Mouse (Mus musculus) hindbrain, embryonic 14.5 days (tissue): ENCODE data around the gene Vars2. TPM values are rescaled to one million over a fixed set of nuclear protein-coding genes. Genes with fewer than 3 reads are reported as not detected.

Experiments
- ATAC-seq: fragments of 200-750 bp; cut with Nextera tagmentation; 2 replicates; pipeline ENCODE4 v1.8.0; 2017; ENCODE audit warnings: moderate number of reproducible peaks, mild to moderate bottlenecking, moderate TSS enrichment, moderate library complexity; ENCODE audit not compliant: low FRiP score
- DNase-seq: peaks from one replicate; pipeline ENCODE4 v3.0.0-alpha.2; 2015; ENCODE audit warnings: low spot score
- H3K27ac ChIP-seq: fragments of 300-500 bp; sonication (generic); 2 replicates; pipeline ENCODE4 v1.5.1; 2014; ENCODE audit warnings: mild to moderate bottlenecking, moderate library complexity
- H3K27me3 ChIP-seq: fragments of 300-500 bp; sonication (generic); 2 replicates; pipeline ENCODE4 v1.6.1; 2014; ENCODE audit warnings: mild to moderate bottlenecking, low read length, mixed read lengths; ENCODE audit not compliant: control insufficient read depth, insufficient read depth
- H3K36me3 ChIP-seq: fragments of 300-500 bp; sonication (generic); replicated peaks from 2 replicates; pipeline ENCODE4 v1.6.1; 2014; ENCODE audit not compliant: control insufficient read depth, insufficient read depth
- H3K4me1 ChIP-seq: fragments of 300-500 bp; sonication (generic); replicated peaks from 2 replicates; pipeline ENCODE4 v1.6.1; 2014; ENCODE audit warnings: antibody characterized with exemption, low read length, mixed read lengths; ENCODE audit not compliant: control insufficient read depth, insufficient read depth
- H3K4me2 ChIP-seq: fragments of 300-500 bp; sonication (generic); replicated peaks from 2 replicates; pipeline ENCODE4 v1.6.1; 2014; ENCODE audit warnings: mild to moderate bottlenecking, moderate library complexity
- H3K4me3 ChIP-seq: fragments of 300-500 bp; sonication (generic); replicated peaks from 2 replicates; pipeline ENCODE4 v1.5.1; 2014; ENCODE audit warnings: mild to moderate bottlenecking, low read length
- H3K9ac ChIP-seq: fragments of 300-500 bp; sonication (generic); 2 replicates; pipeline ENCODE4 v1.6.1; 2014
- H3K9me3 ChIP-seq: fragments of 300-500 bp; sonication (generic); 2 replicates; pipeline ENCODE4 v1.6.1; 2016; ENCODE audit warnings: low read length; ENCODE audit not compliant: control insufficient read depth
- WGBS: fragments of 180-500 bp; shearing (Covaris S2); extraction: QIAGEN DNeasy Blood & Tissue Kit; methylation state at CpG from one replicate; pipeline ENCODE4 v1.1.7; 2014; 5-methylcytosine and 5-hydroxymethylcytosine counted together
- polyA plus RNA-seq: library from polyadenylated mRNA; unstranded; fragments of >200 nt; fragmentation: Nextera tagmentation; extraction: Ambion mirVana; gene quantifications from 2 replicates; pipeline ENCODE4 v1.2.1, GENCODE M21; 2014

The Vars2 gene
- polyA plus RNA-seq, 1 experiment from 2014 or later = 14.9 TPM

DNA sequence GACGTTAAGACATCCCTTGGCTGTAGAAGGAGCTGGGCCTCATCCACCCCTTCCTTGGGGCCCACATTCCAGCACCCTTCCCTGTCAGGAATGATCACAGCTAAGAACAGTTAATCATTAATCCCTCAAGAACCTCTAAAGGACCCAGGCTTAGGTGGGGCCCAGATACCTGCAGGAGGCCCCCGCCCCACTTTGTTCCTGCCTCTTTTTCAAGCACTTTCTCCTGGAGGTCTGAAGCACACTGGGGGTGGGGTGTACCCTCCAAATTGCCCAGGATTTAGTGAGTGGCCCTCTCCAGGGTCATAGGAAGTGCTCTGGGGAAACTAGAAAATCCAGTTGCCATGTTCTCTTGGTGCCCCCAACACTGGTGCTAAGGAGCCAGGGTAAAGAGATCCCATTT, 18.0 kb downstream of the Vars2 start:
- Histone ChIP-seq H3K9ac (no peak overlapping the region), H3K27ac (no peak overlapping the region), H3K36me3 (no peaks in the 10 kb centered on the region), H3K4me3 (no peak overlapping the region), H3K27me3 (no peaks in the 10 kb centered on the region), H3K4me1 (no peaks in the 10 kb centered on the region), H3K4me2 (no peak overlapping the region), H3K9me3 (no peaks in the 10 kb centered on the region)
- no peak for DNase-seq
- WGBS = 76% methylated on average over 2 of the region's 2 CpGs
- no peak for ATAC-seq

DNA sequence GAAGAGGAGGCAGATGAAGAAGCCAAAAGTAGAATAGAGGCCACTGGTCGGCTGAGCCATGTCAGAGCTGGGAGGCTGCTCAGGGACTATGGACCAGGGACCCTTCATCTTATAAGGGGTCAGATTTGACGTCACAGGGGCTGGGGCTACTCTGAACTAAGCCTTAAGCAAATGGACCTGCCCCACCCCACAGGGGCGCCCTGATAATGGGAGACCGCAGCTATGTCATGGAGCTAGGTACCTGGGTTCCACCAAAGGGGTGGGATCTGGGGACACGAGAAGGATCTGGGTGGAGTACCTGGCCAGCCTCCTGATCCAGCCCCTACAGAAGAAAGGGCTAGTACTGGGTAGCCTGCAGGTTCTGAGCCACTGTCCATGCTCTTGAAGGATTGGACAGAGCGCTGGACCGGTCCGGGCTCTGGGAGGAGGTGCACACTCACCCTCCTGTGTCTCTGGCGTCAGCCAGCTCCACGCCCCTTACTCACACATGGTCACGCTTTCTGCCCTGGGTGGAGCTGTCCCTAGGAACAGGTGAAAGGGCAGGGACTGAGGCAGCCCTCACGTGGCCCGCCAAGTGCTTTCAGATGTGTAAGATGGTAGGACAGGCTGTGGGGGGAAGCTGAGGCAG, 23.7 kb downstream of the Vars2 start, which contains the start of gene Mucl3:
Gene Mucl3 (minus strand): TSS at position 87 of the 628 bp plus-strand sequence.
- 78% methylated on average over 13 of the region's 13 CpGs for WGBS
- no peaks in the 10 kb centered on the region for H3K27me3 ChIP-seq
- H3K9me3 ChIP-seq = no peaks in the 10 kb centered on the region
- H3K27ac ChIP-seq = no peak within 1 kb of the TSS
- H3K4me2 ChIP-seq = no peak within 1 kb of the TSS
- H3K9ac ChIP-seq = no peak within 1 kb of the TSS
- DNase-seq (no peak), ATAC-seq (no peak)
- H3K4me3 ChIP-seq = no peak within 1 kb of the TSS
- H3K36me3 ChIP-seq = no peaks in the 10 kb centered on the region
- no peaks in the 10 kb centered on the region for H3K4me1 ChIP-seq

DNA sequence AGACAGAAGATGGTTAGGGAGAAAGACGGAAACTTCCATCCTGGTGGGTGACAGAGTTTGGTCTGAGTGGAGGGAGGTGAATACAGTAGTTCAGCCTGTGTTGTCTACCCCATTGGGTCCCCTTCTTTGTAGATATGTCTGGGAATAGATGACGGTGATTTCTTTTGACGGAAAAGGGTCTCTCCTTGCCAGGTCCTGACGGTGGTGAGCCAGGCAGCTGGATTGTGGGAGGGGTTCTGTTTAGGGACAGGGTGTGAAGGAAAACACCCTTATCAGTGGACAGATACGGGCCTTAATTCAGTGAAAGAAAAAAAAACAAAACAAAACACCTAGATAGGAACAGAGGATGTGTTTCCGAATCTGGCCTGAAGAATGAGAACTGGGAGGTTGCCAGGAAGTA, 28.0 kb downstream of the Vars2 start:
- 84% methylated on average over 6 of the region's 6 CpGs for whole genome bisulfite sequencing
- no peaks in the 10 kb centered on the region for H3K9me3 ChIP-seq
- H3K4me3 ChIP-seq = no peak overlapping the region
- ATAC-seq (no peak), DNase-seq (no peak)
- H3K9ac ChIP-seq = no peak overlapping the region
- H3K4me1 ChIP-seq = no peaks in the 10 kb centered on the region
- no peaks in the 10 kb centered on the region for H3K36me3 ChIP-seq
- no peaks in the 10 kb centered on the region for H3K27me3 ChIP-seq
- H3K27ac ChIP-seq = no peak overlapping the region
- H3K4me2 ChIP-seq = 0 out of 2 replicates have a peak overlapping the region, but pooled peaks have one; percentile 21

DNA sequence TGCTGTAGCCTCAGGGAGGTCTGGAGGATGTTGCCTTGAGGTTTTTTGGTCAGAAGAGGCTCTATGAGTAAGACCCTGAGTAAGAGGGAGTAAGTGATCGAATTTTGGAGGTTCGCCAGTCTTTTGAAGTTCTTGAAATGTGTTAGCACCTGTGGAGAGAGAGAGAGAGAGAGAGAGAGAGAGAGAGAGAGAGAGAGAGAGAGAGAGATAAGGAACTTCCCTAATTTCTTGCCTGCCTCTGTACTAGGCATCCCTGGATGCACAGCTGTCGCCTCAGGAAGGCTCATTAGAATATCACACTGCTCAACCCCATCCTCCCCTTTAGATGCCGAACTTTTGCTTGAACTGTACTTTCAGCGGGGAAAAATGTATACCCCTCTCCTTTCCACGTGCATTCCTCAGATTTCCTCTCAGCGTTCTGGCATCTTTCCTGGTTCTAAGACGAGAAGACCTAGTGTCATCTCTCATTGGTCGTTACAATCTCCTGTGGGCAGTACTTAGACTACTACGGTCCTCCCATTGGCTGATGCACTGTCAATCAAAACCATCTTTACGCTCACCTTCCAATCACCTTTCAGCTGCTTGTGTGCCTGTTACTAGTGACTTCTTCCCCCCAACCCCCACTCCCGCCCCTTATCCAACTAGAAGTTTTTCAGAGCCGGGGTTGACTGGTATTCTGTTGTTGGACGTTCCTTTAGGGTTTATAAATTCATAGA, 28.8 kb downstream of the Vars2 start:
- Histone ChIP-seq H3K4me2 (peak overlapping the region; percentile 24; the same call in 1 of the 2 replicates), H3K9me3 (no peaks in the 10 kb centered on the region), H3K27me3 (no peaks in the 10 kb centered on the region), H3K36me3 (no peaks in the 10 kb centered on the region), H3K4me3 (no peak overlapping the region), H3K9ac (no peak overlapping the region), H3K4me1 (no peaks in the 10 kb centered on the region), H3K27ac (no peak overlapping the region)
- 30% methylated on average over 14 of the region's 14 CpGs for WGBS
- peak; percentile 74 for ATAC-seq
- DNase-seq = peak; percentile 80

DNA sequence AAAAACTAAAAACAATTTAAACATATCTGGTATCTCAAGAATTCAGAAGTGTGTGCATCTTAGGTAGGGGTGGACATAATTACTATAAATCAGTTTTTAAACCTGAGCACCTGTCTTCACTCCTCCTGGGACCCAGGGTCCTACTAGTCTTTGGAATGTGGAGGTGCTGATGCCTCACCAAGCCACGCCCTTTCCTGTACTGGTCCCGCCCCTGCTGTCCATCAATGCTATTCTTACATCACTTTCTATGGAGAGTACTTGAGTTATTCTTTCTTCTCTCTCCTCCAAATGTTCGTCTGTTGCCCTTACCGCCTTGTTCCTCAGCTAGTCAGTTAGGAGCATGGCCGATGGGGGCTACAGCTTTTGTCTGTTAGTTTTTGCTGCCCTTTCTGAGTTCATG, 31.0 kb downstream of the Vars2 start:
- Histone ChIP-seq H3K9me3 (no peaks in the 10 kb centered on the region), H3K27ac (no peak overlapping the region), H3K27me3 (no peaks in the 10 kb centered on the region), H3K4me1 (no peaks in the 10 kb centered on the region), H3K4me2 (peak overlapping the region; percentile 64), H3K36me3 (no peaks in the 10 kb centered on the region), H3K4me3 (0 out of 2 replicates have a peak overlapping the region, but pooled peaks have one; percentile 25), H3K9ac (no peak overlapping the region)
- ATAC-seq (no peak), DNase-seq (no peak)
- 43% methylated on average over 5 of the region's 5 CpGs for WGBS

DNA sequence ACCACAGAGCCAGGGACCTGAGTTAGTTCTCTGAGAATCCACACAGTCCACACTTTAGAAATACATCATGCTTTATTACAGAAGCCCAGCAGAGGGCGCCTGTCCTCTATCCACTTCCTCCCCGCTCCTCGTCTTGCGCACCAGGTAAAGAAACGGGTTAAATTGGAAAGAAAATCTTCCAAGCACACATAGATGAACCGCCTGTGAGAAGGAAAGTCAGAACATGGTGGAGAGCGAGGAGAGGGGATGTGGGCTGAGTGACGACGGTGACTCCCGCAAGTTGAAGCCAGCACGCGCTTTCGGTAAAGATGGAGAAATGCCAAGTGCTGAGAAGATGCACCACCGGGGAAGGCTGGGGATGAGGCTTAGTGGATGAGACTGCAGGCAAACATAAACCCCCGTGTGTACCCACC, 31.7 kb downstream of the Vars2 start:
- Histone ChIP-seq H3K27ac (no peak overlapping the region), H3K36me3 (no peaks in the 10 kb centered on the region), H3K27me3 (no peaks in the 10 kb centered on the region), H3K4me2 (peak overlapping the region; percentile 64), H3K9me3 (no peaks in the 10 kb centered on the region), H3K9ac (peak overlapping the region; percentile 44), H3K4me1 (no peaks in the 10 kb centered on the region), H3K4me3 (peak overlapping the region; percentile 25)
- ATAC-seq (peak; percentile 69; the same call in 1 of the 2 replicates), DNase-seq (peak; percentile 82)
- under 1% methylated on average over 15 of the region's 15 CpGs for WGBS

DNA sequence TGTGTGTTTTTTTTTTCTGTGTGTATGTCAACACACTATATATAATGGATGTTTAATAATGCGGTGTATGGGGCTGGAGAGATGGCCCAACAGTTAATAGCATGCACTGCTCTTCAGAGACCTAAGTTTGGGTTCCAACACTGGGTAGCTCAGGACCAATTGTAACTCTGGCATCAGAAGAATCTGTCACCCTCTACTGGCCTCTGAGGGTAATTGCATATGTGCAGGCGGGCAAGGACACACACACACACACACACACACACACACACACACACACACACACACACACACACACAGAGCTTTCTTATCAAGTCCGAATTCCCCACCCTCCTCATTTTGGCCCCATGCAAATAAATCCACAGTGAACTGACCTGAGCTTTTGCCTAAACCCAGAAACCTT, 32.2 kb downstream of the Vars2 start:
- Histone ChIP-seq H3K9me3 (no peaks in the 10 kb centered on the region), H3K4me1 (no peaks in the 10 kb centered on the region), H3K9ac (no peak overlapping the region), H3K4me2 (no peak overlapping the region), H3K27me3 (no peaks in the 10 kb centered on the region), H3K4me3 (no peak overlapping the region), H3K36me3 (no peaks in the 10 kb centered on the region), H3K27ac (no peak overlapping the region)
- ATAC-seq = no peak
- no peak for DNase-seq
- 79% methylated on average over 3 of the region's 3 CpGs for WGBS

DNA sequence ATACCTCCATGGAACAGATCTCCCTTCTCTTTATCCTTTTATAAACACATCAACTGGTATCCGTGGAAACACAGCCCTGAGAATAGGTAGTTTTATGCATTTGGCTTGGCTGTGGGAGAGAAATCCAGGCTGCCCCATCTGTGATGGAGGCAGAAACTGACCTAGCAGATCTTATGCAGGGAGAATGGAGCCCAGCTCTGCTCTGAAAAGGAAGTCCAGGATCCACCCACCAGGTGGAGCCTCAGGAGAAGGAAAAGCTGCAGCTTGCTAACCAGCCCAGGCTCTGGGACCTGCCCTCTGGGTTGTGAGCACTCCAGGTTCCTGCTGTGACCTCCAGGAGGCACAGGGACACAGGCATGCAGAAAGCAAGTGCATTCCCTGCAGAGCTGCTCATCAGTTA, 33.4 kb downstream of the Vars2 start:
- WGBS = 16% methylated on average over 1 of the region's 1 CpGs
- Histone ChIP-seq H3K9me3 (no peaks in the 10 kb centered on the region), H3K27ac (no peak overlapping the region), H3K9ac (no peak overlapping the region), H3K4me2 (no peak overlapping the region), H3K4me1 (no peaks in the 10 kb centered on the region), H3K4me3 (no peak overlapping the region), H3K27me3 (no peaks in the 10 kb centered on the region), H3K36me3 (no peaks in the 10 kb centered on the region)
- ATAC-seq (no peak), DNase-seq (no peak)

DNA sequence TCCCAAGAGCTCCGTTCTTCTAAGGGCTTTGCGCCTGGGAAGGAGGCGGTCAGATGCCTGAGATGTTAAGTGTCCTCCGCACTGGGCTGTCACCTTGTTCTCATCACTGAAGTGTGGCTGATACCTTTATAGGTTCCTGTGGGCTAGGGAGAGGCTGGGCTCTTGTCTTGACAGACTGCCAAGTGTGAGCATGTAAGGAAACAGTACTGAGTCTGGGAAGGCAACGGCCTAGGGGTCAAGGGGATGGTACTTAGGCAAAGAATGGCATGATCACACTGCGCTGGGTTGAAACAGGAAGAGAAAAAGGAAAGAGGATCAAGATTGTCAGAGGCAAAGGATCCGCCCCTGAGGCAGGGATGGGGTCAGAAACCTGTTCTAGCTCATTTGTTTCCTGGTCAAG, 40.9 kb downstream of the Vars2 start, which contains the start of gene Gm9573:
Gene Gm9573 (minus strand): TSS at position 101 of the 400 bp plus-strand sequence.
- Histone ChIP-seq H3K9me3 (no peaks in the 10 kb centered on the region), H3K9ac (no peak within 1 kb of the TSS), H3K27ac (no peak within 1 kb of the TSS), H3K27me3 (no peaks in the 10 kb centered on the region), H3K4me3 (no peak within 1 kb of the TSS), H3K4me2 (no peak within 1 kb of the TSS), H3K36me3 (no peaks in the 10 kb centered on the region), H3K4me1 (no peaks in the 10 kb centered on the region)
- whole genome bisulfite sequencing = 88% methylated on average over 7 of the region's 7 CpGs
- DNase-seq (no peak), ATAC-seq (no peak)
